Mouse (Mus musculus): ENCODE results near the gene Vasn. TPM values are rescaled to one million over a fixed set of nuclear protein-coding genes. Genes with fewer than 3 reads are reported as not detected.
A peak's percentile ranks its signal among the peaks of the same experiment; 100 is the strongest.
"Not testable (repeated sequence)": the region's sequence is repeated elsewhere in the genome, so short reads cannot be mapped to it uniquely, and the experiment has no call there.

The Vasn gene
- polyA plus RNA-seq, 1 experiment from 2014 or later = 9.6 TPM

DNA sequence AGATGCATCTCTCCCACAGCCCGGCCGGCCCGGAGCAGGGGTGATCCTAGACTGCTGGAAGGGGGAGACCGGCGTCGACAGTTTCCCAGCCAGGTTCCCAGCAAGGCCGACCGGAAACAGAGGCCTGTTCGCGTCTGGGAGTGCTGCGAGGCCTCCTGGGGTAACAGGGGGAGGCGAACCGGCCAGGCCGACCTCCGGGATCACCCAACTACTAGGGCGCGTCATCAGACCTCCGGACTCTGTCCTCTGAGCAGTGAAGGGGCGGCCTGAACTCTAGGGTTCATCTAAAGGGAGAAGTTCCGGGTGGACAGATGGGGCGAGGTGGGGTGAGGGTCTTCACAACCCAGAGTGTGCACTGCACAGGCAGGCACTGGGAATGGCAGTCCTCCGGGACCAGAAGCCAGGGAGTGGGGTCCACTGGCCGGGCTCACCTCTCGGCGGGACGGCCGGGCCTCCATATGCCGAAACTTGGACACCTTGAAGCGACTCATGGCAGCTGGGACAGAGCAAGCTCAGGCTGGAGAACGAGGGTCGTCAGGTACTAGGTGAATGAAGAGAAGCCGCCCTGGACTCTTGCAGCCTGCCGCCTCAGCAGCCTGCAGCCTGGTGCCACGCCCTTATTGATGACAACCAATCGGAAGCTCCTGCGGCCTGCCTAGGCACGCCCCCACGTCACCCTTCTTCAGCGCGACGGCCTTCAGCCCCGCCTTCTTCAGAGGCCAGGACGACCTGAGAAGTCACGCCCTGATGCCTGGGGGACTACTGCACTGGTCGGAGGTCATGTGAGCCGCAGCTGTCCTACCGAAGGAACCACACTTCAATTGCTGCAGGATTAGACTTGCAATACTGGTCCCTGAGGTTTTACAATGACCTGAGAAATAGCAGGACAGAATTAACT lies 39.6 kb downstream of the Vasn start, which contains the start of gene Coro7:
Coro7 (minus strand) TSS at position 657 of the 898 bp plus-strand sequence.
- TF ChIP-seq EP300 (optimal IDR thresholded peaks at IDR 0.05) = no peak
- no peak for TF ChIP-seq CTCF (IDR thresholded peaks at IDR 0.05; ENCODE audit: low read depth)
- 0 out of 2 replicates have a peak, but pooled peaks cover 4% of the 10 kb centered on the region for H3K36me3 ChIP-seq (ENCODE audit: control insufficient read depth, insufficient read depth, low read length)
- DNase-seq (ENCODE audit: low spot score) (peak; percentile 93), ATAC-seq (ENCODE audit: low FRiP score, low TSS enrichment) (peak; percentile 91)
- 1% methylated on average over 47 of the region's 47 CpGs for WGBS
- peak within 1 kb of the TSS; percentile 98 for H3K4me2 ChIP-seq (replicated peaks; ENCODE audit: low read depth)
- peak within 1 kb of the TSS; percentile 73 for H3K9ac ChIP-seq (ENCODE audit: low read length)
- H3K9me3 ChIP-seq (ENCODE audit: control insufficient read depth, low read length) = no peaks in the 10 kb centered on the region
- H3K4me3 ChIP-seq (ENCODE audit: low read depth, low read length) = peak within 1 kb of the TSS; percentile 68
- H3K27me3 ChIP-seq (ENCODE audit: control insufficient read depth, insufficient read depth, low read length) = no peaks in the 10 kb centered on the region
- H3K4me1 ChIP-seq (replicated peaks; ENCODE audit: control insufficient read depth, insufficient read depth) = 0 out of 2 replicates have a peak, but pooled peaks cover 4% of the 10 kb centered on the region
- H3K27ac ChIP-seq (replicated peaks) = peak within 1 kb of the TSS; percentile 56; the same call in 1 of the 2 replicates

DNA sequence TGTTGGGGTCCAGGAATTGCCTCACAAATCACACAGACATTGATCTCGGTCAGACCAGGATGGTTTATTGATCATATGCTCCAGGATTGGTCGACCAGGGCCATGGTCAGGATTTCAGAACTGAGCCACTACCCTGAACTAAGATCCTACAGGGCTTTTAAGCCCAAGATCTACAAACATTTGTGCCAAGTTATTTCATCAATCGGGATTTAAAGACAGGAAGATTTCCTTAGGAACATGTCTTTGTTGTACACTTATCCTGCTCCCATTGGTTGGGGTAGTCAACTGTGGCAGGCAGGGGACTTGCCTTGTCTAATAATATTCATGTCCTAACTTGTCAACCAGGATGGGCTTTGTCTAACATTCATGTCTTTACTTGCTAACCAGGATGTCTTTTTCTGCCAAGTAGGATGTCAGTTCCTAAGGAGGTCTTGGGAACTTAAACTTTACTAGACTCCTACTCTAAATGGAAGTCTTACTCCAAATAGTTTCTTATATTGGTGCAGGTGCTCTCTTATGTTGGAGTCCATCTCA lies 41.2 kb downstream of the Vasn start:
- not testable (repeated sequence) for H3K4me1 ChIP-seq (replicated peaks; ENCODE audit: control insufficient read depth, insufficient read depth); H3K36me3 ChIP-seq (ENCODE audit: control insufficient read depth, insufficient read depth, low read length); H3K4me3 ChIP-seq (ENCODE audit: low read depth, low read length); H3K4me2 ChIP-seq (replicated peaks; ENCODE audit: low read depth); H3K27me3 ChIP-seq (ENCODE audit: control insufficient read depth, insufficient read depth, low read length); H3K9me3 ChIP-seq (ENCODE audit: control insufficient read depth, low read length); DNase-seq (ENCODE audit: low spot score); H3K9ac ChIP-seq (ENCODE audit: low read length); H3K27ac ChIP-seq (replicated peaks); ATAC-seq (ENCODE audit: low FRiP score, low TSS enrichment)
- 68% methylated on average over 3 of the region's 3 CpGs for WGBS

DNA sequence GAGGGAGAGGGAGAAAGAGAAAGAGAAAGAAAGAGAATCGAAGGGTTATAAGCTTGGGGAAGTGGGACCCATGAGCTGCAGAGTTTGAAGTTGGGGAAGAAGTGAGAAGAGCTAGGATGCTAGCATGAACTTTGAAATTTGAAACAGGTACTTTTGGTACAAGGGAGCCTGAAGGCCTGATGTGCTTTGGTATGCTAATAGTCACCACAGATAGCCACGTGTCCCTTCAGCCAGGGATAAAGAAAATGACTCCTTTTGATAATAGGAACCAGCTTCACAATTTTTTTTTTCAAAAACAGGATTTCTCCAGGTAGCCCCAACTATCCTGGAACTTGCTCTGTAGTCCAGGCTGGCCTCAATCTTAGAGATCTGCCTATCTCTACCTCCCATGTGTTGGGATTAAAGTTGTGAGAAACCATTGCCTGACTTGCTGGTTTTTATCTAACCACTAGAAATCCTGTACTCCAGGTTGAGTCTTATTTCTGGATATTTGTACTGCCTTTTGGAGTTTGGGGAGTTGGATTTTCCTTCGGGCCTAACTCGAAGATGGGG lies 43.0 kb downstream of the Vasn start:
- DNase-seq (ENCODE audit: low spot score) (no peak), ATAC-seq (ENCODE audit: low FRiP score, low TSS enrichment) (no peak)
- Histone ChIP-seq H3K27me3 (ENCODE audit: control insufficient read depth, insufficient read depth, low read length) (no peaks in the 10 kb centered on the region), H3K27ac (replicated peaks) (peak overlapping the region; percentile 76; the same call in 1 of the 2 replicates), H3K9me3 (ENCODE audit: control insufficient read depth, low read length) (no peaks in the 10 kb centered on the region), H3K4me3 (ENCODE audit: low read depth, low read length) (no peak overlapping the region), H3K9ac (ENCODE audit: low read length) (no peak overlapping the region), H3K4me1 (replicated peaks; ENCODE audit: control insufficient read depth, insufficient read depth) (0 out of 2 replicates have a peak, but pooled peaks cover 4% of the 10 kb centered on the region), H3K36me3 (ENCODE audit: control insufficient read depth, insufficient read depth, low read length) (peaks cover 1% of the 10 kb centered on the region; the same call in 1 of the 2 replicates), H3K4me2 (replicated peaks; ENCODE audit: low read depth) (no peak overlapping the region; the same call in 1 of the 2 replicates)
- 81% methylated on average over 4 of the region's 4 CpGs for WGBS
- no peak for TF ChIP-seq EP300 (optimal IDR thresholded peaks at IDR 0.05)
- TF ChIP-seq CTCF (IDR thresholded peaks at IDR 0.05; ENCODE audit: low read depth) = no peak

DNA sequence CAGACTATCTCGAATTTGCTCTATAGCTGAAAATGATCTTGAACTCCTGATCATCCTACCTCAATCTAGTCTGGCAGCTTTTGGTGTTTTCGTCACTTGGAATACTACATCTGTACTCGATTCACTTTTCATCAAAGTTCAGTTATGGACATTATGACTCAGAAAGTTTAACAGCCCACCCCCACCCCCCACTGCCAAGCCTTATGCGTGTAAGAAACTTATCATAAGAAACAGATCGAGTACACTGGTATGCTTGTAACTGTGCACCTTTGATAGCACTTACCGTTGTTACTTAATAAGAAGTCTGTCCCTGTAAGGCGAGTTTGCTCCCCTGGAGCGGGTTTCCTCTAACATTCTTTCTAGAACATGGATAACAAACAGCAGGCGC lies 43.4 kb downstream of the Vasn start:
- ATAC-seq (ENCODE audit: low FRiP score, low TSS enrichment) = no peak
- TF ChIP-seq CTCF (IDR thresholded peaks at IDR 0.05; ENCODE audit: low read depth) (no peak), EP300 (optimal IDR thresholded peaks at IDR 0.05) (no peak)
- WGBS = 19% methylated on average over 9 of the region's 9 CpGs
- 0 out of 2 replicates have a peak, but pooled peaks cover 4% of the 10 kb centered on the region for H3K4me1 ChIP-seq (replicated peaks; ENCODE audit: control insufficient read depth, insufficient read depth)
- H3K4me3 ChIP-seq (ENCODE audit: low read depth, low read length) = peak overlapping the region; percentile 76
- no peaks in the 10 kb centered on the region for H3K27me3 ChIP-seq (ENCODE audit: control insufficient read depth, insufficient read depth, low read length)
- no peak for DNase-seq (ENCODE audit: low spot score)
- H3K36me3 ChIP-seq (ENCODE audit: control insufficient read depth, insufficient read depth, low read length) = peaks cover 3% of the 10 kb centered on the region; the same call in 1 of the 2 replicates
- H3K4me2 ChIP-seq (replicated peaks; ENCODE audit: low read depth) = peak overlapping the region; percentile 91
- H3K9me3 ChIP-seq (ENCODE audit: control insufficient read depth, low read length) = no peaks in the 10 kb centered on the region
- H3K27ac ChIP-seq (replicated peaks) = peak overlapping the region; percentile 76
- peak overlapping the region; percentile 85; the same call in 1 of the 2 replicates for H3K9ac ChIP-seq (ENCODE audit: low read length)

DNA sequence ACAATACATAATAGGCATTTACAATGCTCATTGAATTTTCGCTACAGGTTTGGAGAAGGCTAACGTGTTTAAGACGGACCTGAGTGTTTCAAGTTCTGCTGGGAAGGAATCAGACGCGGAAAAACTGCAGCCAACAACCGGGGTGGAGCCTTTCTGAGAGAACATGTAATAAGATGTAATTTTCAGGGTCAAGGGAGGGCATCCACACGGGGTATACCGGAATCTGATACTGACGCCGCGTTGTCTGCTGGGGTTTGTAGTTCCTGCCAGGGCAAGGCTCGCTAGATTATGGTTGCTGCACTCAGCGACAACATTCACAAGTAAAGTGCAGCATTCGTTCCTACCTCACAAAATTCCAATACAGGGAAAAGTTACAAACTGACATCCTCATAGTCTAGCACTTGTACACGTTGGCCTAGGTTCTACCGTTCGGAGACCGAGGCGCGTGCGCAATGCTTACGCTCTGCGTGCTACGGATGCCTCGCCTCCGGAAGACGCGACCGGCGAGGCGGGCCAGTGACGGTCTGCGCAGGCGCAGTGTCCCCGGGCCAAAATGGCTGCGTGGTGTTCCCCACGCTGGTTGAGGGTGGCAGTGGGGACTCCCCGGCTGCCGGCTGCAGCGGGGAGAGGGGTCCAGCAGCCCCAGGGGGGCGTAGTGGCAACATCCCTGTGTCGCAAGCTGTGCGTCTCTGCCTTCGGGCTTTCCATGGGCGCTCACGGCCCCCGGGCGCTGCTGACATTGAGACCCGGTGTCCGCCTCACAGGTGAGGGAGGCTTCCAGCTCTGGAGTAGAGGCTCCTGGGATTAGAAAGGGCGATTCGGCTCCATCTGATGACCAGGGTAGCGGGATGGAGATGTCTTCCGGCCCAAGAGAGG lies 44.1 kb downstream of the Vasn start:
- Histone ChIP-seq H3K27me3 (ENCODE audit: control insufficient read depth, insufficient read depth, low read length) (no peaks in the 10 kb centered on the region), H3K4me1 (replicated peaks; ENCODE audit: control insufficient read depth, insufficient read depth) (0 out of 2 replicates have a peak, but pooled peaks cover 2% of the 10 kb centered on the region), H3K9ac (ENCODE audit: low read length) (peak overlapping the region; percentile 85), H3K27ac (replicated peaks) (peak overlapping the region; percentile 76), H3K4me2 (replicated peaks; ENCODE audit: low read depth) (peak overlapping the region; percentile 91), H3K9me3 (ENCODE audit: control insufficient read depth, low read length) (no peaks in the 10 kb centered on the region), H3K36me3 (ENCODE audit: control insufficient read depth, insufficient read depth, low read length) (peaks cover 3% of the 10 kb centered on the region; the same call in 1 of the 2 replicates), H3K4me3 (ENCODE audit: low read depth, low read length) (peak overlapping the region; percentile 76)
- TF ChIP-seq CTCF (IDR thresholded peaks at IDR 0.05; ENCODE audit: low read depth) (no peak), EP300 (optimal IDR thresholded peaks at IDR 0.05) (no peak)
- WGBS = under 1% methylated on average over 54 of the region's 54 CpGs
- peak; percentile 88 for ATAC-seq (ENCODE audit: low FRiP score, low TSS enrichment)
- DNase-seq (ENCODE audit: low spot score) = peak; percentile 95
